Comparison of ENCODE assay signal across 18 mouse cellular contexts in the genomic region with DNA sequence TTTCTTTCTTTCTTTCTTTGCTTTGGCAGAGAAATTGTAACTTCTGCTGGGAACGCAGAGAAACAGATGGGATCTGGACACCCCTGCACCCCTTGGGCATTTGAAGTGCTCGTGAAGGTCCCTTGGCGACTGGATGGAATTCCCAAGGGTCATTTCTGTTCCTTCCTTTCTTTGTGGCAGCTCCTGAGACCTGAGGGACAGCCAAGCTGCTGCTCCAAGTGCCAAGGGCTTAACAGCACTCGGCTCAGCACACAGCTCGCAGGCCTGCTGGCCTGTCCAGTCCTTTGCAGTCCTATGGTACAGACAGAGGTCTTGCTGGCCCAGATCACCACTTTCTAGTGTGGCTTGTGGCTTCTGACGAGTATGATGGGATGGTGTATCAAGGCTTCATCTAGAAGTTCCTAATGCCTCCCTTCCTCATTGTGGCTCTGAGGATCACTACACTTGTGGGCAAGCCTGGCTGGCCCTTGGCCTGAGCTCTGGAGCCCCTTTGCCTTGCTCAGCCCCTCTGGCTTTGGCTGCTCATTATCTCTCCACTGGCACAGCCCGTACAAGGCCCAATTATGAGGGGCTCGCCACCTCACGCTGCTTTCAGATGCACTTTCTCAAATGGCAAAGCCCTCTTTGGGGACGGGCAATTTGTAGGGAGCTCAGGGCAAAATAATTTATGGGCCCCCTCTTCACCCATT.
DNase-seq lines count a peak whose midpoint lies in the region; ATAC-seq and TF ChIP-seq lines count a peak whose summit lies in the region.
"Had no signal": no experiment of that assay in that cellular context is flagged by ENCODE, and none has a peak within 500 bp of the region (broad histone marks: within the 10 kb centered on the region; RNA-seq: fewer than 3 reads in every experiment).

No protein-coding gene starts in this region.

- 0 out of 2 replicates have a peak overlapping the region, but pooled peaks have one; percentile 1 for H3K27ac ChIP-seq in hindbrain, embryonic 13.5 days
- H3K27ac ChIP-seq in hindbrain, embryonic 11.5 days (ENCODE audit: low read depth, low read length): no peak overlapping the region
- no peak overlapping the region for H3K27ac ChIP-seq in hindbrain, postnatal 0 days
- peak overlapping the region; percentile 95 for H3K27ac ChIP-seq in stomach, embryonic 16.5 days (ENCODE audit: low read length)
- no peak overlapping the region for H3K27ac ChIP-seq in intestine, embryonic 16.5 days (ENCODE audit: low read length)
- H3K27ac ChIP-seq: gastrocnemius, adult 2 months; limb, embryonic 15.5 days; midbrain, embryonic 12.5 days had no signal

- H3K27me3 ChIP-seq in hindbrain, embryonic 13.5 days: peaks cover 30% of the 10 kb centered on the region
- H3K27me3 ChIP-seq in hindbrain, embryonic 11.5 days (ENCODE audit: control insufficient read depth, insufficient read depth, low read length): no peaks in the 10 kb centered on the region
- H3K27me3 ChIP-seq in hindbrain, postnatal 0 days (ENCODE audit: insufficient read depth, low read length): no peaks in the 10 kb centered on the region
- no peaks in the 10 kb centered on the region for H3K27me3 ChIP-seq in stomach, embryonic 16.5 days (ENCODE audit: control insufficient read depth, insufficient read depth, low read length)
- no peaks in the 10 kb centered on the region for H3K27me3 ChIP-seq in intestine, embryonic 16.5 days (replicated peaks; ENCODE audit: control insufficient read depth, insufficient read depth, low read length)

- no peak for ATAC-seq in hindbrain, embryonic 13.5 days (ENCODE audit: low FRiP score)
- ATAC-seq in hindbrain, embryonic 11.5 days (ENCODE audit: low FRiP score): no peak
- no peak for ATAC-seq in hindbrain, postnatal 0 days
- no peak for ATAC-seq in stomach, embryonic 16.5 days (ENCODE audit: insufficient read depth, low FRiP score)
- ATAC-seq in intestine, embryonic 16.5 days: no peak
- ATAC-seq: liver, postnatal 0 days had no signal

- no peaks in the 10 kb centered on the region for H3K9me3 ChIP-seq in hindbrain, embryonic 13.5 days
- H3K9me3 ChIP-seq in hindbrain, embryonic 11.5 days (ENCODE audit: control insufficient read depth, low read length): no peaks in the 10 kb centered on the region
- H3K9me3 ChIP-seq in hindbrain, postnatal 0 days (ENCODE audit: low read length): no peaks in the 10 kb centered on the region
- no peaks in the 10 kb centered on the region for H3K9me3 ChIP-seq in stomach, embryonic 16.5 days (replicated peaks; ENCODE audit: control insufficient read depth, low read length)
- H3K9me3 ChIP-seq in intestine, embryonic 16.5 days (ENCODE audit: control insufficient read depth, low read length): no peaks in the 10 kb centered on the region
- H3K9me3 ChIP-seq: embryonic facial prominence, embryonic 12.5 days; G1E; limb, embryonic 15.5 days; midbrain, embryonic 12.5 days had no signal

- WGBS in hindbrain, embryonic 13.5 days: 59% methylated on average over 10 of the region's 10 CpGs
- WGBS in hindbrain, embryonic 11.5 days: 70% methylated on average over 10 of the region's 10 CpGs
- 56% methylated on average over 10 of the region's 10 CpGs for WGBS in hindbrain, postnatal 0 days
- WGBS in stomach, embryonic 16.5 days: 75% methylated on average over 10 of the region's 10 CpGs
- 80% methylated on average over 10 of the region's 10 CpGs for WGBS in intestine, embryonic 16.5 days

- DNase-seq in hindbrain, embryonic 11.5 days (ENCODE audit: low spot score): no peak
- peak; percentile 53 to 57 for DNase-seq in right cerebral cortex, postnatal 10 days (ENCODE audit: low spot score in 2 of 2)
- no peak for DNase-seq in right cerebral cortex, postnatal 36 days (ENCODE audit: low spot score in 2 of 2)
- DNase-seq in hindbrain, postnatal 0 days (ENCODE audit: low spot score): peak; percentile 60
- no peak for DNase-seq in embryo, embryonic 11 days
- DNase-seq: adrenal gland, postnatal 14 days; cerebellum, adult 9-10 months; heart, adult 11 months; liver, postnatal 0 days; right cerebral cortex, postnatal 25 days had no signal

- H3K4me3 ChIP-seq in hindbrain, embryonic 13.5 days: no peak overlapping the region
- H3K4me3 ChIP-seq in hindbrain, embryonic 11.5 days (ENCODE audit: low read depth, low read length): no peak overlapping the region
- H3K4me3 ChIP-seq in hindbrain, postnatal 0 days (ENCODE audit: low read length): no peak overlapping the region
- no peak overlapping the region for H3K4me3 ChIP-seq in stomach, embryonic 16.5 days (replicated peaks; ENCODE audit: low read length)
- no peak overlapping the region for H3K4me3 ChIP-seq in intestine, embryonic 16.5 days (ENCODE audit: low read length)
- H3K4me3 ChIP-seq: embryonic facial prominence, embryonic 12.5 days; limb, embryonic 15.5 days; midbrain, embryonic 12.5 days had no signal

- H3K36me3 ChIP-seq in hindbrain, embryonic 13.5 days: no peaks in the 10 kb centered on the region
- no peaks in the 10 kb centered on the region for H3K36me3 ChIP-seq in hindbrain, embryonic 11.5 days (ENCODE audit: control insufficient read depth, insufficient read depth, low read length)
- no peaks in the 10 kb centered on the region for H3K36me3 ChIP-seq in hindbrain, postnatal 0 days (ENCODE audit: insufficient read depth, low read length)
- H3K36me3 ChIP-seq in stomach, embryonic 16.5 days (ENCODE audit: control insufficient read depth, insufficient read depth, low read length): no peaks in the 10 kb centered on the region
- no peaks in the 10 kb centered on the region for H3K36me3 ChIP-seq in intestine, embryonic 16.5 days (ENCODE audit: control insufficient read depth, insufficient read depth, low read length)
- H3K36me3 ChIP-seq: embryonic facial prominence, embryonic 12.5 days; G1E; limb, embryonic 15.5 days; midbrain, embryonic 12.5 days had no signal

- no peak for TF ChIP-seq CTCF in hindbrain, postnatal 0 days (IDR thresholded peaks at IDR 0.05; ENCODE audit: low read depth)

- H3K9ac ChIP-seq in hindbrain, embryonic 13.5 days: no peak overlapping the region
- H3K9ac ChIP-seq in hindbrain, embryonic 11.5 days (ENCODE audit: low read depth, low read length): no peak overlapping the region
- H3K9ac ChIP-seq in hindbrain, postnatal 0 days (replicated peaks; ENCODE audit: low read length): no peak overlapping the region
- H3K9ac ChIP-seq in stomach, embryonic 16.5 days (ENCODE audit: low read length): peak overlapping the region; percentile 51
- no peak overlapping the region for H3K9ac ChIP-seq in intestine, embryonic 16.5 days (ENCODE audit: low read depth, low read length)
- H3K9ac ChIP-seq: embryonic facial prominence, embryonic 12.5 days; limb, embryonic 15.5 days; liver, postnatal 0 days; midbrain, embryonic 12.5 days had no signal

- H3K4me1 ChIP-seq in hindbrain, embryonic 13.5 days (replicated peaks): peaks cover 20% of the 10 kb centered on the region
- no peaks in the 10 kb centered on the region for H3K4me1 ChIP-seq in hindbrain, embryonic 11.5 days (replicated peaks; ENCODE audit: control insufficient read depth, insufficient read depth, low read length)
- 0 out of 2 replicates have a peak, but pooled peaks cover 6% of the 10 kb centered on the region for H3K4me1 ChIP-seq in hindbrain, postnatal 0 days (ENCODE audit: insufficient read depth, low read length)
- peaks cover 45% of the 10 kb centered on the region for H3K4me1 ChIP-seq in stomach, embryonic 16.5 days (ENCODE audit: control insufficient read depth, insufficient read depth, low read length)
- 0 out of 2 replicates have a peak, but pooled peaks cover 5% of the 10 kb centered on the region for H3K4me1 ChIP-seq in intestine, embryonic 16.5 days (ENCODE audit: control insufficient read depth, insufficient read depth, low read length)

- no peak overlapping the region for H3K4me2 ChIP-seq in hindbrain, embryonic 13.5 days
- H3K4me2 ChIP-seq in hindbrain, embryonic 11.5 days (replicated peaks; ENCODE audit: low read depth, low read length): no peak overlapping the region
- H3K4me2 ChIP-seq in hindbrain, postnatal 0 days (ENCODE audit: low read depth, low read length): no peak overlapping the region
- no peak overlapping the region for H3K4me2 ChIP-seq in stomach, embryonic 16.5 days (ENCODE audit: low read depth, low read length)
- no peak overlapping the region for H3K4me2 ChIP-seq in intestine, embryonic 16.5 days (ENCODE audit: low read depth, low read length)
- H3K4me2 ChIP-seq: embryonic facial prominence, embryonic 12.5 days; limb, embryonic 15.5 days; midbrain, embryonic 12.5 days had no signal

Comparison
In these comparisons a context has a peak if more than half of its experiments do, and no peak if none do; other contexts are left out.
1. H3K27ac ChIP-seq: peak in hindbrain, embryonic 13.5 days (single experiment) and stomach, embryonic 16.5 days (single experiment); none in hindbrain, embryonic 11.5 days (single experiment), hindbrain, postnatal 0 days (single experiment) and intestine, embryonic 16.5 days (single experiment).
2. DNase-seq: peak in right cerebral cortex, postnatal 10 days (2 of 2) and hindbrain, postnatal 0 days (single experiment); none in hindbrain, embryonic 11.5 days (single experiment), right cerebral cortex, postnatal 36 days (0 of 2) and embryo, embryonic 11 days (single experiment).